Mouse (Mus musculus) kidney, adult 18-20 months (tissue): ENCODE data around the gene Robo3.

Experiments used
- DNase-seq: peaks from one replicate; pipeline ENCODE4 v3.0.0; 2021

The Robo3 gene

DNA sequence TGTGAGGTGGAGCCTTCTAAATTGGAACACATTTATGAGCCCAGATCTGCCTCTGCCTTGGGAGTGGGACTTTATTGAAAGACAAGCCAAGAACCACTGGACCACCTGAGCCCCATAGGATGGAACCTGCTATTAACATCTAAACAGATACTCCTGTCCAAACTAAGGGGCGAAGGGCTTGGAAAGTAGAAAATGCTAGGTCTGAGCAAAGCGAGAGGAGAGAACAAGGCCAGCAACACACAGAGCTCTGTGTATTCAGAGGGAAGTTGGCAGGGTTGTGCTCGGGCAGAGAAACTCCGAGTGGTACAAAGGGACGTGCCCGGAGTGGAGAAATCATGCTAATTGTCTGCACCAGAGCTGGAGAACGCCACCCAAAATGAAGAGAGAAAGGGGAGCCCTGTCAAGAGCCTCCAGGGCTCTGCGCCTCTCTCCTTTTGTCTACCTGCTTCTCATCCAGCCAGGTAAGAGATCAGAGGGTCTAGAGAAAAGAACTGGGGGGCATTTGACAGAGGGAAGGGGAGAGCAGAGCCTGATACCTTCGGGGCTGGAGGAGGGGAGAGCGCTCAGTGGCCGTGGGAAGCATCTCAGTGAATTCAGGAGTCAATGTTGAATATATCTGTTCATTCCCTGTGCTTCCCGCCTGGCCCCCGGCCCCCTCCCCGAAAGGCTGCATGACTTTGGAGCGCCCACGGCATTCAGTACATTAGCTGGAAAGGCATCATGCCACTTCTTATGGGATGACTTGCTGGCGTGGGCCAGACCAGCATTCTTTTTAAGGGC is 65.6 kb downstream of the Robo3 start, which contains the start of gene Hepacam:
Gene Hepacam, plus strand, starts transcription at position 51 of the 780 bp plus-strand sequence.
- no peak for DNase-seq

DNA sequence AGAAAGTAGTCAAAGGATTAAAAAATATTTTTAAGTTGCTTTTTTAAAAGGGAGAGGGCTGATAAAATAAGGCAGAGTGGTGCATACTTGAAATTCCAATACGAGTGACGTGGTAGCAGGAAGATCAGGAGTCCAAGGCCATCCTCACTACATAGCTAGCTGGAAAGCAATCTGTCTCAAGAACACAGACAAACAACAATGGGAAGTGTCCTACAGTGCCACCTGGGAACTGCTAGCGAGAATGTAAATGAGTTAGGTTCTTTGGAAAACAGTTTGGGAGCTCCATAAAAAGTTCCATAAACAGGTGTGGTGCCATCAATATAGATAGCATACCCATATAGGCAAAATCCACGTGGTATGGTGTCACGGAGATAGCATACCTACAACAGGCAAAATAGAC is 67.3 kb downstream of the Robo3 start:
- DNase-seq: no peak
